ENCODE assay signal across 28 mouse cellular contexts in the genomic region with DNA sequence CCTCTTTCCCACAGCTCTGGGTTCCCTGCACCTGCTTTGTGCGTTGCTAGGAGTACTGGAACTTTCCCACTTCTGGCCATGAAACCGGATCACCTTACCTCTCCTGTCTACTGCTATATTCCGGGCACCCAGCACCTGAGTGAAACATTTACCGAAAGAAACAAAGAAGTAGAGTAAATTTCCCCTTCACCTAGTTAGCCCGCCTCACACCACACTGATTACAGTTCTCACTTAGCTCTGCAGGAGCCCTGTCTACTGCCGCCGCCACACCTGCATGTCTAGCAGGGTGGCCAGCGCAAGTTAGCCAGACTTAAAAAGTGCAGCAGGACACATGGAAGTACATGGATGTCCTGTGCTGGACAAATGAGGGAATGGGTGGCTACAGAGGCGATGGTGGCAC. TPM values are rescaled to one million over a fixed set of nuclear protein-coding genes. Genes with fewer than 3 reads are reported as not detected.
DNase-seq lines count a peak whose midpoint lies in the region; ATAC-seq and TF ChIP-seq lines count a peak whose summit lies in the region.
"Had no signal": no experiment of that assay in that cellular context is flagged by ENCODE, and none has a peak within 500 bp of the region (broad histone marks: within the 10 kb centered on the region; RNA-seq: fewer than 3 reads in every experiment).

No protein-coding gene starts in this region.

- H3K27me3 ChIP-seq in kidney, embryonic 14.5 days (ENCODE audit: control insufficient read depth, insufficient read depth, low read length): no peaks in the 10 kb centered on the region
- H3K27me3 ChIP-seq in lung, embryonic 15.5 days: no peaks in the 10 kb centered on the region
- no peaks in the 10 kb centered on the region for H3K27me3 ChIP-seq in lung, postnatal 0 days (replicated peaks; ENCODE audit: insufficient read depth, low read length)
- no peaks in the 10 kb centered on the region for H3K27me3 ChIP-seq in intestine, embryonic 15.5 days (replicated peaks)
- no peaks in the 10 kb centered on the region for H3K27me3 ChIP-seq in limb, embryonic 13.5 days
- H3K27me3 ChIP-seq: embryonic facial prominence, embryonic 15.5 days had no signal

- TF ChIP-seq EP300 in lung, postnatal 0 days (IDR thresholded peaks at IDR 0.05): no peak

- no peak for TF ChIP-seq CTCF in lung, postnatal 0 days (IDR thresholded peaks at IDR 0.05)

- no peak overlapping the region for H3K4me3 ChIP-seq in kidney, embryonic 14.5 days (ENCODE audit: low read length)
- no peak overlapping the region for H3K4me3 ChIP-seq in lung, embryonic 15.5 days
- no peak overlapping the region for H3K4me3 ChIP-seq in lung, postnatal 0 days (ENCODE audit: low read depth, low read length)
- H3K4me3 ChIP-seq in intestine, embryonic 15.5 days (replicated peaks): no peak overlapping the region
- no peak overlapping the region for H3K4me3 ChIP-seq in limb, embryonic 13.5 days
- H3K4me3 ChIP-seq: embryonic facial prominence, embryonic 15.5 days; gastrocnemius, adult 2 months; hindbrain, embryonic 12.5 days; midbrain, embryonic 10.5 days had no signal

- no peak overlapping the region for H3K4me2 ChIP-seq in kidney, embryonic 14.5 days (replicated peaks; ENCODE audit: low read depth, low read length)
- no peak overlapping the region for H3K4me2 ChIP-seq in lung, embryonic 15.5 days
- no peak overlapping the region for H3K4me2 ChIP-seq in lung, postnatal 0 days (replicated peaks; ENCODE audit: low read depth, low read length)
- H3K4me2 ChIP-seq in intestine, embryonic 15.5 days (replicated peaks): no peak overlapping the region
- H3K4me2 ChIP-seq in limb, embryonic 13.5 days (replicated peaks): no peak overlapping the region
- H3K4me2 ChIP-seq: embryonic facial prominence, embryonic 15.5 days; hindbrain, embryonic 12.5 days; liver, embryonic 11.5 days had no signal

- H3K9me3 ChIP-seq in kidney, embryonic 14.5 days (ENCODE audit: control insufficient read depth, low read length): no peaks in the 10 kb centered on the region
- no peaks in the 10 kb centered on the region for H3K9me3 ChIP-seq in lung, embryonic 15.5 days
- no peaks in the 10 kb centered on the region for H3K9me3 ChIP-seq in lung, postnatal 0 days (ENCODE audit: low read length)
- H3K9me3 ChIP-seq in intestine, embryonic 15.5 days: no peaks in the 10 kb centered on the region
- no peaks in the 10 kb centered on the region for H3K9me3 ChIP-seq in limb, embryonic 13.5 days
- H3K9me3 ChIP-seq: embryonic facial prominence, embryonic 15.5 days; hindbrain, embryonic 12.5 days; midbrain, embryonic 10.5 days had no signal

- DNase-seq in kidney, postnatal 10 days: no peak
- DNase-seq in lung, postnatal 0 days (ENCODE audit: low spot score): no peak
- no peak for DNase-seq in left cerebral cortex, postnatal 4 days
- DNase-seq: adrenal gland, postnatal 25 days; cerebellum, adult 9-10 months; gastrocnemius, adult 2 months; lung, postnatal 4 days; thymus, postnatal 4 days had no signal

- WGBS in kidney, embryonic 14.5 days: 82% methylated on average over 9 of the region's 9 CpGs
- WGBS in lung, embryonic 15.5 days: 69% methylated on average over 9 of the region's 9 CpGs
- 68% methylated on average over 9 of the region's 9 CpGs for WGBS in lung, postnatal 0 days
- WGBS in intestine, embryonic 15.5 days: 68% methylated on average over 9 of the region's 9 CpGs
- WGBS in limb, embryonic 13.5 days: 78% methylated on average over 9 of the region's 9 CpGs

- intact Hi-C loops in left cerebral cortex, postnatal 4 days (cut with DNase I): no loop called here

- H3K9ac ChIP-seq in kidney, embryonic 14.5 days (ENCODE audit: low read depth, low read length): no peak overlapping the region
- no peak overlapping the region for H3K9ac ChIP-seq in lung, embryonic 15.5 days
- H3K9ac ChIP-seq in lung, postnatal 0 days (replicated peaks; ENCODE audit: low read depth): no peak overlapping the region
- no peak overlapping the region for H3K9ac ChIP-seq in intestine, embryonic 15.5 days
- 0 out of 2 replicates have a peak overlapping the region, but pooled peaks have one; percentile 8 for H3K9ac ChIP-seq in limb, embryonic 13.5 days
- H3K9ac ChIP-seq: embryonic facial prominence, embryonic 15.5 days; hindbrain, embryonic 12.5 days had no signal

- no peaks in the 10 kb centered on the region for H3K36me3 ChIP-seq in kidney, embryonic 14.5 days (ENCODE audit: control insufficient read depth, insufficient read depth, low read length)
- H3K36me3 ChIP-seq in lung, embryonic 15.5 days: no peaks in the 10 kb centered on the region
- H3K36me3 ChIP-seq in lung, postnatal 0 days (ENCODE audit: insufficient read depth, low read length): no peaks in the 10 kb centered on the region
- no peaks in the 10 kb centered on the region for H3K36me3 ChIP-seq in intestine, embryonic 15.5 days
- no peaks in the 10 kb centered on the region for H3K36me3 ChIP-seq in limb, embryonic 13.5 days
- H3K36me3 ChIP-seq: embryonic facial prominence, embryonic 15.5 days; hindbrain, embryonic 12.5 days; midbrain, embryonic 10.5 days had no signal

- no peak for ATAC-seq in kidney, embryonic 14.5 days (ENCODE audit: low FRiP score, low TSS enrichment)
- no peak for ATAC-seq in lung, embryonic 15.5 days (ENCODE audit: borderline replicate concordance, extremely low read depth, low FRiP score, low TSS enrichment)
- ATAC-seq in lung, postnatal 0 days: no peak
- ATAC-seq in intestine, embryonic 15.5 days: peak; percentile 43; the same call in 1 of the 2 replicates
- no peak for ATAC-seq in limb, embryonic 13.5 days (ENCODE audit: low FRiP score, low read depth)
- no peak for ATAC-seq in inflammation-experienced regulatory T-cells, adult 6 months
- ATAC-seq: CD4-positive, CD25-positive, alpha-beta regulatory T cell, adult 4 months; forebrain, embryonic 14.5 days had no signal

- peaks cover 6% of the 10 kb centered on the region; the same call in 1 of the 2 replicates for H3K4me1 ChIP-seq in kidney, embryonic 14.5 days (ENCODE audit: control insufficient read depth, insufficient read depth, low read length)
- H3K4me1 ChIP-seq in lung, embryonic 15.5 days: peaks cover 22% of the 10 kb centered on the region
- no peaks in the 10 kb centered on the region for H3K4me1 ChIP-seq in lung, postnatal 0 days (ENCODE audit: insufficient read depth, low read depth, low read length)
- peaks cover 12% of the 10 kb centered on the region for H3K4me1 ChIP-seq in intestine, embryonic 15.5 days (replicated peaks)
- H3K4me1 ChIP-seq in limb, embryonic 13.5 days: peaks cover 20% of the 10 kb centered on the region

- peak overlapping the region; percentile 42; the same call in 1 of the 2 replicates for H3K27ac ChIP-seq in kidney, embryonic 14.5 days (ENCODE audit: low read depth, low read length)
- H3K27ac ChIP-seq in lung, embryonic 15.5 days: peak overlapping the region; percentile 31; the same call in 1 of the 2 replicates
- H3K27ac ChIP-seq in lung, postnatal 0 days (ENCODE audit: low read length): no peak overlapping the region
- no peak overlapping the region for H3K27ac ChIP-seq in intestine, embryonic 15.5 days
- H3K27ac ChIP-seq in limb, embryonic 13.5 days: no peak overlapping the region
- H3K27ac ChIP-seq: embryonic facial prominence, embryonic 15.5 days; gastrocnemius, adult 2 months; hindbrain, embryonic 12.5 days; midbrain, embryonic 10.5 days had no signal

RNA-seq across cellular contexts. Expression of a gene that starts 7.4 kb away (rescaled TPM):
- 71.0 and 82.1 TPM in 2 replicates for polyA plus RNA-seq in kidney, embryonic 14.5 days (2014; fragmentation: Nextera tagmentation; extraction: Ambion mirVana)
- 53.1 and 58.1 TPM in 2 replicates for polyA plus RNA-seq in lung, embryonic 15.5 days (2015; fragmentation: Nextera tagmentation; extraction: Ambion mirVana)
- 47.7 and 51.0 TPM in 2 replicates for polyA plus RNA-seq in lung, postnatal 0 days (2015; fragmentation: Nextera tagmentation; extraction: Ambion mirVana)
- polyA plus RNA-seq in intestine, embryonic 15.5 days (2015; fragmentation: Nextera tagmentation; extraction: Ambion mirVana): 48.2 and 48.6 TPM in 2 replicates
- 57.8 and 58.0 TPM in 2 replicates for polyA plus RNA-seq in limb, embryonic 13.5 days (2015; fragmentation: Nextera tagmentation; extraction: Ambion mirVana)
- polyA plus RNA-seq in inflammation-experienced regulatory T-cells, adult 6 months (2017; shearing (Covaris generic)): 10 to 100 TPM in 1 of 3 experiments, 1 to 10 TPM in 2; 9.6 to 10.5 (median 9.9) TPM
- 10 to 100 TPM; 23.4 to 28.5 TPM for total RNA-seq in left cerebral cortex, postnatal 4 days (2021)

RNA-seq across cellular contexts. Expression of a gene that starts 24.8 kb away (rescaled TPM):
- 2.6 and 5.2 TPM in 2 replicates for polyA plus RNA-seq in kidney, embryonic 14.5 days (2014; fragmentation: Nextera tagmentation; extraction: Ambion mirVana)
- 3.5 and 4.0 TPM in 2 replicates for polyA plus RNA-seq in lung, embryonic 15.5 days (2015; fragmentation: Nextera tagmentation; extraction: Ambion mirVana)
- 3.0 and 3.4 TPM in 2 replicates for polyA plus RNA-seq in lung, postnatal 0 days (2015; fragmentation: Nextera tagmentation; extraction: Ambion mirVana)
- polyA plus RNA-seq in intestine, embryonic 15.5 days (2015; fragmentation: Nextera tagmentation; extraction: Ambion mirVana): 3.5 and 4.6 TPM in 2 replicates
- polyA plus RNA-seq in limb, embryonic 13.5 days (2015; fragmentation: Nextera tagmentation; extraction: Ambion mirVana): 3.9 and 4.6 TPM in 2 replicates
- polyA plus RNA-seq in inflammation-experienced regulatory T-cells, adult 6 months (2017; shearing (Covaris generic)): 1 to 10 TPM; 7.6 to 9.2 (median 9.1) TPM
- 10 to 100 TPM; 42.2 to 45.3 TPM for total RNA-seq in left cerebral cortex, postnatal 4 days (2021)

RNA-seq across cellular contexts. Expression of a gene that starts 27.2 kb away (rescaled TPM):
- 0.18 and 0.26 TPM in 2 replicates for polyA plus RNA-seq in kidney, embryonic 14.5 days (2014; fragmentation: Nextera tagmentation; extraction: Ambion mirVana)
- not detected in 2 replicates for polyA plus RNA-seq in lung, embryonic 15.5 days (2015; fragmentation: Nextera tagmentation; extraction: Ambion mirVana)
- polyA plus RNA-seq in lung, postnatal 0 days (2015; fragmentation: Nextera tagmentation; extraction: Ambion mirVana): not detected in 2 replicates
- polyA plus RNA-seq in intestine, embryonic 15.5 days (2015; fragmentation: Nextera tagmentation; extraction: Ambion mirVana): not detected in 2 replicates
- not detected in 2 replicates for polyA plus RNA-seq in limb, embryonic 13.5 days (2015; fragmentation: Nextera tagmentation; extraction: Ambion mirVana)
- polyA plus RNA-seq in inflammation-experienced regulatory T-cells, adult 6 months (2017; shearing (Covaris generic)): not detected
- not detected for total RNA-seq in left cerebral cortex, postnatal 4 days (2021)
- total RNA-seq: adrenal gland, postnatal 25 days; gastrocnemius, adult 2 months; gastrocnemius, postnatal 4 days; heart, adult 8-10 months; heart, postnatal 25 days; left cerebral cortex, adult 18-20 months; left cerebral cortex, postnatal 25 days; midbrain, postnatal 0 days; neutrophil, adult 5-6 weeks had no signal
- polyA plus RNA-seq: CD4-positive, CD25-positive, alpha-beta regulatory T cell, adult 4 months; embryonic facial prominence, embryonic 15.5 days; forebrain, embryonic 14.5 days; frontal cortex, adult 2 months; heart, embryonic 14.5 days; hindbrain, embryonic 12.5 days; liver, embryonic 11.5 days; midbrain, embryonic 10.5 days; midbrain, postnatal 0 days had no signal

Comparison
In these comparisons a context has a peak if more than half of its experiments do, and no peak if none do; other contexts are left out.
1. H3K27ac ChIP-seq: peak in kidney, embryonic 14.5 days (single experiment) and lung, embryonic 15.5 days (single experiment); none in lung, postnatal 0 days (single experiment), intestine, embryonic 15.5 days (single experiment) and limb, embryonic 13.5 days (single experiment).